Mouse (Mus musculus) ovary, postnatal 36 days (tissue): ENCODE data around the gene Tex35.

ENCODE experiments used
- DNase-seq: peaks from one replicate; pipeline ENCODE4 v3.0.0; 2022; ENCODE audit warnings: low spot score, mixed read lengths

The Tex35 gene

DNA sequence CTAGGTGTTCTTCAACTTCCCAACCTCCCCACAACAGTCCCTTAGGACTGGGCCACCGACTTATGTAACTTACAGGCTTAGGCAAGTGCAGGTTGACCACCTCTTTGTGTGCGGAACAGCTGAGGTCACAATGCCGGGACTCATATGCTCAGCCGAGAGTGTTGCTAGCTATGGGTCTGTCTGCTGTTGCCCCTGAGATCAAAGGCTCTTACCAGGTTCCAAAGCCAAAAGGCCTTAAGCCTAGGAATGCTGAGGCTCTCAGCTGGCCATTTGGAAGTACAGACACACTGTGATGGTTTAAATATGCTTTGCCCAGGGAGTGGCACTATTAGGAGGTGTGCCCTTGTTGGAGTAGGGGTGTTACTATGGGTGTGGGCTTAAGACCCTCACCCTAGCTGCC, at the start of gene Tex35:
Tex35 (minus strand) TSS at position 101 of the 400 bp plus-strand sequence.
- DNase-seq: no peak

DNA sequence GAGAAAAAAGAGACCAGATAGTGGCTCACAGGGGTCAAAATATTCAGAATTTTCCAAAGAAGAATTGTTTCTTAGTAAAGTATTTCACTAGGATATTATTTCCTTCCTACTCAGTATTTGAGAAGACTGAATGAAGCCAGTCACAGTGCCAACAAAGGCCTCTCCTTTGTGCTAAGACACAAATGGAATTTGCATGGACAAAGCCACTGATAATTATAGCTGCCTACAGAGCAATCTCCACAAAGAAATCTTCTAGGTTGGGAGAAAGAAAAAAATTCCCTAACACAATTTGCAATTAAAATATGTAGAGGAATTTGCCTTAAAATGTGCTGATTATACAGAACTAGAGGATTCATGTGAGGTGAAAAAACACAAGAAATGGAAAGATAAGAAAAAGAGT, 45.3 kb upstream of the Tex35 start:
- no peak for DNase-seq

DNA sequence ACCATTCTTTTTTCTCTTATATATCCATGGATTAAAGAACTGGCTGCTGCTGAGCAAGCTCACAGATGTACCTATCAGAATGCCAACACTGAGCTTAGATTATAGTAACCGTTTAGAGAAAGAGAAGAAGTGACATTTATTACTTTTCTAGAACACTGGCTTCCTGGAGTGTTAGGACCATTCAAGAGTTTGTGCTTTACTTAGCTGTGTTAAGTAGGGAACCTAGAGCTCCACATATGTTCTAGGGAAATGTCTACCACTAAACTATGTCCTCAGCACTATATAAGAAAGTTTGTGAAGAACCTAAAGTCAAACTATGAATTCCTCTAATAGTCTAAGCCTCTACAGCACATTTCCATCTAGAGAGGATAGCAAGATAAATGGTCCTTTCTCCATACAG, 41.6 kb upstream of the Tex35 start:
- DNase-seq: no peak

DNA sequence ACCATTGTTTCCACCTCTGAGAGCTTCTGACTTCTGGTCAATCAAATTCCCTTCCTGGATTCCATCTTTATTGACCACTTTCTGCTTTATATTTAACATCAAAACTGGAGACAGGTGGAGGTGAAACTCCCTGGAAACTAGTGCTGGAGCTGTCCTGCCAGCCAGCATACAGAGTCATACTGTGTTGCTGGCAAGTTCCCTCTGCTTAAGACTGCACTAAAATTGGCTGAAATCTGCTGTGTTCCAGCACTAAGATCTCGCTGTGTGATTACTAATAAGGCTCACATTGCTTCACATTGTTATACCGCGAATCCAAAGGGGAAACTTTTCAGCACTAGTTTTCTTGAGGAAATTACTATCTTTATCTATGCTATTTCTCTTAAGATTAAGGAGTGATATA, 36.1 kb upstream of the Tex35 start:
- DNase-seq: no peak

DNA sequence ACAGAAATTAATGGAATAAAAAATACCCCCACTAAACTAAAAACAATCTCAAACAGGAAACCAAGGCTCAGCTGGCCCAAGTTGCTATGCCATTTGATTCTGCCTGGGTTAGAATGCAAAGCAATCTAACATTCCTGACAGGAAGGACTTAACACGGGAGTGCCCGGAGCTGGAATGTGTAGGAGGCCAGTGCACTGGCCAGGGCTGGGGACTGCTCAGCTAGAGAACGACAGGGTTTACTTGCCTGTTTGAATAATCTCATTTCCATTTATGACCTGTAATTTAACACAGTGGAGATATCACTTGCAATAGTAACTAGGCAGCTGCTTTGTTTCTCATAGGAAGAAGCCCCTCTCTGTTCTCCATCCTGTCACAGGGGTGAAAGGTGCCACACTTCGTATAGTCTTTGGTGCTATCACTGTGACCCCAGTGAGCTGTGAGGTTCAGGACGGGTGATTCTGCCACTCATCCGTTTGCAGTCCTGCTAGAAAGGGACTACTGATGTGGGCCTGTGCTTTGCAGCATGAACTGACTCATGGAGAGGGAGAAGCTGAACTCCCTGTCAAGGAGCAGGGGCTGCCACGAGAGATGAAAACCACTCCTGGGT, 34.9 kb upstream of the Tex35 start:
- DNase-seq: no peak

DNA sequence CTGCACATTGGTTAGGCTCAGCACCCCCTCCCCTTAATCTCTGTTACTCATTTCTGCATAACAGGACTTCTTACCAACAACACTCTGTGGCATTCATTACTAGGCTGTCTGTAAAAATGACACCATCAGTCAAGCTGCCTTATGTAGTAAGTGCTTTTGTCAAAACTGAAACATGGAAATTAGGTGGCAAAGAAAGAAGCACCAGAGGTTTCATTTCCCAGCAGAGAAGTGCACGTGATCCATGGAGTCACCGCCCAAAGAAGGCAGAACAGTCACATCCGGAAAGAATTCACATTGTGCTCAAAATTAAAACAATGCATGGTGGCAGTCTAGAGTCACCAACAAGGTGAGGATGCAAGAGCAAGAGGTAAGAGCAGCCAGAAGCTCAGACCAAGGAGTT, 32.5 kb upstream of the Tex35 start:
- no peak for DNase-seq

DNA sequence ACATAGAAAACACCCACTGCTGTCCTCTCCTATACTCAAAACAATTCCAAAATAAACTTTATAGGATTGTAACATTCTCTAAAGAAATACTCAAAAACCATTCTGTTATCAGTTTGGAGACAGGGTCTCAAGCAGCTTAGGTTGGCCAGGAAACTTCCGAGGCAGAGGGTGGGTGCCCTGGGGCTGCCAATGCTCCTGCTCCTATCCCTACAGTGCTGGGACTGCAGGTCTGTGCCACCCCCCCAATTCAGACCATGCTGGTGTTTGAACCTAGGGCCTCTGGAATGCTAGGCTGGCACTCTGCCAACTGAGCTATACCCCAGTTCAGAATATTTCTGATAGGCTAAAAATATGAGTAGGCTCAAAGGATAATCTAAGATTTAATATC, 29.4 kb upstream of the Tex35 start:
- DNase-seq: no peak

DNA sequence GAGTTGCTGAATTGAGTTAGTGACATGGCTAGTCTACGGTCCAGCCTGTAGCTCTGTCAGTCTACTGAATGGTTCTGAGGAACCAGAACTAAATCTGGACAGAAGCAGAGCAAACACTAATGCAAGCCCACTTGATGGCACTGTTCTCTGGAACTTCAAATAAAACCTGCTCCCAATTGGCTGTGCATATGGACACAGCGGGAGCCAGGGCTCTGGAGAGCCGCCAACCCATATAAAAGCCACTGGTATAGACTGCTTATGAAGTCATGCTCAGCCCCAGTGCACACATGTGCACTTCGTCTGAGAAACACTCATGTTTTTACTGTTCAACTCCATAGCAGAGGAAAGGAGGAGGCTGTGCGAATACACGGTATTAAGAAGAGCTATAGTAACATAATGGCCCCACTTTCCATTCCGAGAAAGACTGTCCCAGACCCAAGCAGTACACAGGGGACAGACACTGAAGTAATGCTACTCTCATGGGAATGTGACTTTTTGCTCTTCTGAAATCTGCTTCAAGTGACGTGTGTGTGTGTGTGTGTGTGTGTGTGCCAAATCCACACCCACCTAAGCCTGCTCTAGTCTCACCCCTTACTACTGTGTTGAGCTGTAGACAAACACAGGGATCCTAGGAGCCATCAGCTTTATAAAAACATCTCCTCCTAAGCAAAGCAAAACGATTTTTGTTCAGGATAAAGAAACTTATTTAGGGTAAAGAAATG, 28.8 kb upstream of the Tex35 start:
- no peak for DNase-seq

DNA sequence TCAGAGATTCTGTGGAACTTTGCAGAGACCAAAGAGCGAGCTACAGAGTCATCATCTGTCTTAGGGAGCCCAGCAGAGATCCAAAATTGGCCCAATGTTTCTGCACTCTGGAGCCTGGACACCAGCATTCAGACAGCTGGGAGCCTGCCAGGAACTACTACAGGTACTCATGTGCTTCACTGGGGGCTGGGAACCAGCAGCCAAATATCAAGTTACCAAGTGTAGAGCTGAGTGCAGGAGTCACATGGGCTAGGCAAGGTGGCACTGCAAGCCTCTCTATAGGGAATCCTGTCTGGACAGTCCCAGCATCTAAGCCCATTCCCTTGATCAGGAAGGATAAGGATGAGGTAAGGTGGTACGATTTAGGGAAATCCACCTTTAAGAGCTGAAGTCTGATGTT, 19.7 kb upstream of the Tex35 start:
- DNase-seq: no peak

DNA sequence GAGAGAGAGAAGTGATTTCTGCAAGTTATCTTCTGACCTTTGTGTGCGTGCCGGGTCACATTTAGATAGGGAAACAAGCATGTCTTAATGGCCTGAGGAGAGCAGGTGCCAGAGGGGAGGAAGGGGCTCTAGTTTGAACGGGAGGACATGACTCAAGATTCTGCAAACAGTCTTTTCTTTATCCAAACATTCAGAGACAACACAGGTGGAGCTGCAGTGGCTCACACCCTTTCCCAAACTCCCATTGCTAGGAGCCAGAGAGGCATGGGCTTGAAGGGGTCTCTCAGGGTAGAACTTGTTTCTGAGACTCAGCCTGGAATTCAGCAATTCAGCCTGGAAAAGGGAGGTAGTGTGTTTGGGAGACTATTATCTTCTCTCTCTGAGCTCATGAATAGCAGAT, 15.4 kb upstream of the Tex35 start:
- DNase-seq: no peak

DNA sequence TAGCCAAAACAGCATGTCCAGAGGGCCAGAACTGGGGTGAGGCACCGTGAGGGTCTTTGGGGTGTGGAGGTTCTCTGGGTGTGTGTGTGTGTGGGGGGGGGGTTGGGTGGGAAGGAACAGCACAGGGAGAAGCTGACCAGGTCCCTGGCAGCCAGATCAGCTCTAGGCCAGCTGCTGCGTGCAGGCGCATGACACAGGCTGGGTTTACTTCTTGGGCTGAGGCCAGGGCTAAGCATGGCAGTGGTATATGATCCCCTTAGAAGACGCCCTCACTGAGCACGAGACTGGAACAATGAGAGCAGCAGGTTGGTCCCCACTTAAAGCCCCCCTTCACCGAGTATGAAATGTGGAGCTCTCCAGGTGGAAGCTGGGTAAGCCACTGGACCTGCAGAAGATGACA, 10.7 kb upstream of the Tex35 start:
- DNase-seq: no peak

DNA sequence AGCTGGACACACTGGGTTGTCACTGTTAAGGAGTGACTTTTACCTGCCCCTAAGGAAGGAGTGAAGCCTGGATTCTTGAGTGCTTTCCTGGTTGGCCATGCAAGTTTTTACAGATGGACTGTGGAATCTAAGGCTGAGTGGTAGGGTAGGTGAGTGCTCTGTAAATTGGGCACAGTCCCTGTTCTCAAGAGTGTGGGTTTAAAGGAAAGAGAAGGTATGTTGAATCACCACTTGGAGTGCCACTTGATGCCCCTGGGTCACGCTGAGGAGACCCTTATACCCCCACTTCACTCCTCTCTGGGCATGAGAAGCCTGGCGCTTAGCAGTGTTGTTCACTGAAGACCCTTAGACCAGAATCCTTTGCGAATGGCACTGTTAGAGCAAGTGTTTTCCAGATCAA, 9.0 kb upstream of the Tex35 start:
- DNase-seq: no peak

DNA sequence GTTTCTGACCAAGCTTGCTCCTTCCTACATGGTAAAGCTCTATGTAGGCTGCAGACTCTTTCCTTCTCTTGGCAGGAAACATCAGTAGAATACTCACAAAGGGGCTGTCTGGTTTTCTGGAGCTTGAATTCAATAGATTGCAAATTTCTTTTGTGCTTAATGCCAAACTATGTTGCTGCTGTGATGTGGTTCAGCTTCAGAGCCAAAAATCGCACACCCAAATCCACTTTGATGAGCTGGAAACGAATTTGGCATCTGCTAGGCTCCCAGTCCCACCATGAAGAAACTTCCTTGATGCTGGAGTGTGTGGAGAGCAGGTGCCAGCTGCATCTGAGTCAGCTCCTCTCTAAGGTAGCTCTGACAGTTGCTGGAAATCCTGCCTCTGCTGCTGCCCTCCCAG, 6.0 kb upstream of the Tex35 start:
- DNase-seq: no peak

DNA sequence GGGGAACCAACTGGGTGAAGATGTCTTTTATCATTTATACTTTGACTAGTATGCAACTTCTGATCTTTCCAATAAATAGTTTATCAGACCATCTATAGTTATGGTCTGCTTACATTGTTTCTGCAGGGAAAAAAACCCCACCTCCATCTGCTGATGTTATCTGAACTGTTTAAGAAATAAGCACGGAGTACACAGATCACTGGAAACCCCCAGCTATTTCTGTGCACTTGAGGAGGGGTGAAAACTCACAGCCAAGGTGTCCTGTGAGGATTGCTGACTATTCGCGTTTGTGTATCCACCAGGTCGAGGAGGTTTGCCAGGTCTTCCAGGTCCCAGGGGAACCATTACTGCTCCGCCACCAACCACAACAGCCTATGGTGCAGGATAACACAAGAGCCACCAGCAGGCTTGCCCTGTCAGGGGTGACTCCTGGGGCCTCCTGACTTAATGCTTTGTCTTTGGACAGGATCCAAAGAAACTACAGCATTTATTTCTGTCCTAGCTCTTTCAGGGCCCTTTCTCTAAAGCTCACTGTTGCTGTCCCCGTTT, 1.9 kb upstream of the Tex35 start:
- no peak for DNase-seq

DNA sequence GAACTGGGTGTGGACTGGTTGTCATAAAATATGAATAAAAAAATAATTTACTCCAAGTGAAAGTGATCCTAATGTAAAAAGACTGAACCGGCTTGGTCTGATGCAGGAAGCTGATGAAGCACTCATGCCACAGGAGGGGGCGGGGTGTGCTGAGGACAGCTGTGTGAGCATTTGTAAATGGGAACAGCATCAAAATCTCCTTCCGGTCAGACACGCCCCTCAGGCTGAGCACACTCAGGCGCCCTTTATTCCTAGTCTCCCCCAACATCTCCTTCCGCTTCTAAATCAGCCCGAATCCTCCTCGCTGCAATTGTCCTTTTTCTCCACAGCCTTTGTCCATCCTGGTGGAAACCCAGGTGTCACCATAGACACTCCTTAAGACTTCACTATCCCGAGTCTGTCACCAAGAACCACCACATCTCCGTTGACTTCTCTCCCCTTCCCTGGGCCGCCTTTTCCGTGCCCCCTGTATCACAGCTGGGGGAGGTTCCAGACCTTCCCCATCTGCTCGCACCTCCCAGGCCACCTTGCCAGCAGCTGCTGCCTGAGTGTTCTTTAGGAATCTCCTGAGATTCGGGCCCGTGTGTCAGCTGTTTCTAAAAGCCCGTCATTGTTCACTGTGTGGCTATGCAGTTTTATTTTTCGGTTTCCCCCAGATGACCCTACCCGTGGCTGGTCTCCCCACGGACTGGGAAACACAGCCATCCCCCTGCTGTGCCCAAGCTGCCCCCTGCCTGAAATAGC, 7.2 kb downstream of the Tex35 start:
- DNase-seq: no peak

DNA sequence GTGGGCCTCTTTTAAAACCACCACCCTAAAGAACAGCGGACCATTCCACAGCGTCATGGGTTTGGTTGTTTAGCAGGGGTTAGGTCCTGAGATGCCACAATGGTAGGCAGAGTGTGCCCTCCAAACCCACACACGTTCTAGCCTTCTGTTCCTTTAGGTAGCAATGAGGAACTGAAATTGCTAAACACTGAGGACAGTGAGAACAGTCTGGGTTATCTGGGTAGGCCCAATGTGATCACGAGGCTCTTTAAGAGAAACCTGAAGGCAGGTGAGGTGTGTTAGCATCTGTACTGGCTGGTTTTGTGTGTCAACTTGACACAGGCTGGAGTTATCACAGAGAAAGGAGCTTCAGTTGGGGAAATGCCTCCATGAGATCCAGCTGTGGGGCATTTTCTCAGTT, 12.9 kb downstream of the Tex35 start:
- no peak for DNase-seq

DNA sequence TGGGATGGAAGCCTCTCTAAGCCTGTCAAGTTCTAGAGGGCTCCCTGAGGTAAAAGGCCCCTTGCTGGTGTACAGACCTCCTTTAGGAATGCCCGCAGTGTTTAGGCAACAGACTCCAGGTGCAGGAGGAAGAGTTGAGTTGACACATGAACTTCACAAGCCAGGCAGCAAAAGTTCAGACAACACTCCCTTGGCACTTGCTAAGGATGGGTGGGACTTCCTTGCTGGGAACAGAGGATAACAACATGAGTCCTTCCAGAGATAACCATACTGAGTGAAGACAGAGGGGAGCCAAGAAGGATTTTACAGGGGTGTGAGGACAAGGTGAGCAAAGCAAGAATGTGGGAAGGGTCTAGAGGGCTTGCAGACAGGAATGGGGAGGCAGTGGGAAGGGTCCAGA, 15.9 kb downstream of the Tex35 start:
- DNase-seq: no peak

DNA sequence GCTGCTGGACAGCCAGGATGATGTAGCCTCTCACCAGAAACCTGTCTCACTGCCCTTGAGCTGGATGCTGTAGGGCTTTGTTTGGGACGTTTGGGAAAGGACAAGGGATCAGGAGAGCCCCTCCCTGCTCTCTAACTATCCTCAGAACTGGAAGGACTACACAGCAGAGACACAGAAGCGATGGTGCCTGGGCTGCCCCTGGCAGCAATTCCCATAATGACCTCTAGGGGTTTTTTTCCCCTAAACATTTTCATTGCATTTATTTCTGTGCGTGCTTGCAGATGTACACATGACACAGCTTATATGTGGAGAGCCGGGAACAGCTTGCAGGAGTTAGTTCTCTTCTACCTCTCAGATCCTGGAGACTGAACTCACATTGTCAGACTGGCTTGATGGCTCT, 16.3 kb downstream of the Tex35 start:
- DNase-seq: no peak

DNA sequence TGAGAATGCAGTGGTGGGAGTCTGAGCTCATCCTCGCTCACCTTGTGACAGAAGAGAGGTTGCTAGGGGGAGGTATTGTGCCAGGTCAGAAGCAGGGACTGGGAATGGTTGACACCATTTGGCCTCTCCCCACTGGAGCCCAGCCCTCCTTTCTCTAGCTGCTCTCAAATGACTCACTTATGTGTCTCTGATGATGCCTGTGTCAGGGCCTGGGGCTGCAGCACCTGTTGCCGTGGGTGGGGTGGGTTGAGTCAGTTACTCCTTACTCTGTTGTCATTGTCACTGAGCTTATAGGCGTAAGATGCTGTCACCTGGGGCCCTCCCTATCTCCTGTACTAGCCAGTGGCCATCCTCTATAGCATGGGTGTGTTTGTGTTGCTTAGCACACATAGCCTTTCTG, 17.6 kb downstream of the Tex35 start:
- DNase-seq: no peak

DNA sequence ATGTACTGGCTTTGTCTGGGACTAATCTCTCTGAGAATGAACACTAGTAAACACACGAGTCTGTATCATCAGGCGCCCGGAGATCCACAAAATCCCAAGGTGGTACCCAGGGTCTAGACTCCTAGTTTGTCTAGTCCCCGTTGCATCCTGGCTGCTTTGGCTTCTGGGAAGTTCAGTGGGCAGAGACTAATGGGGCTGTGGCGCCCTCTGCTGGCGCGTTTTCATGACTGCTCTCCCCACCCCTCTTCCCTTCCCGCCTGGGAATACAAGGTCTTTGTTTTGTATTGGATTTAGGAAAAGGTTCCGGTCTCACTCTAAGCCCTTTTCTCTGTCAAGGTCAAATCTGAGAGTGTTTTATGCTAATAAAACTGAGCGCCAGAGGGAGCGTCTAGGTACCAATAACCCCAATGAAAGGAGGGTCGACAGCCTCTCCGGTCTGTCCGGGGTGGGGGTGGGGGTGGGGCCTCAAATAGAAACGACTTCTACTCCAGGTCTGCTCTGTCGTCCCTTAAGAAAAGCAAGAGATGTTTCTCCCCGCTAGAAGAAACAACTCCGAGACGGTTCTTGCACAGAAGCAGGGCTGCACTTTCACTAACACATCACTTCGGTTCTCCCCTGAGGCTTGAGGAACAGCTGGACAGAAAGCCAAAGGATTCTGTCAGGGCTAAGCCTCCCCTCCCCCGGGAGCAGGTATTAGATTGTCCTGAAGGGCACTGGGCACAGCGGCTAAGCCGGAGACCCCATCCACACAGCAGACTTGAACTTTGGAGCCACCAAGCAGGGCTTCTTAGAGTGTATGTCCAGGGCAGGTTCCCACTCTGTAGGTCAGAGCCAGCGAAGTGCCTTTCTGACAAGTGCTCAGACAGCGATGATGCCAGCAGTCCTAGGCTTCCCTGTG, 22.1 kb downstream of the Tex35 start:
- DNase-seq: peak; percentile 70

DNA sequence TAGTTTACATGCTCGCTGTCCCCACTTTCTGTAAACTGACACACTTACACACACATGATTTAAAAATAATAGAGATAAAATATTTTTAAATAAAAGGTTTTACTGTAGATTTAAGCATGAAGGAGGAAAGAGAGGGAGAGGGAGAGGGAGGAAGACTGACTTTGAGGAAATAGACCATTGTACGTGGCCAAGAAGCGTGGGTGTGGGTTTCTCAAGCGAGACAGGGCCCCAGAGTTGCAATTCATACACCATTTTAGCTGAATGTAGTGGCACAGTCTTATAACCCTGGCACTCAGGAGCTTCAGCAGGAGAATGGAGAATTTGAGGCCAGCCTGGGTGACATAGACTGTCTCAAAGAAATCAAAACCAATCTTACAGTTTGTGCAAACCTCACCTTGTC, 25.5 kb downstream of the Tex35 start:
- DNase-seq: no peak

DNA sequence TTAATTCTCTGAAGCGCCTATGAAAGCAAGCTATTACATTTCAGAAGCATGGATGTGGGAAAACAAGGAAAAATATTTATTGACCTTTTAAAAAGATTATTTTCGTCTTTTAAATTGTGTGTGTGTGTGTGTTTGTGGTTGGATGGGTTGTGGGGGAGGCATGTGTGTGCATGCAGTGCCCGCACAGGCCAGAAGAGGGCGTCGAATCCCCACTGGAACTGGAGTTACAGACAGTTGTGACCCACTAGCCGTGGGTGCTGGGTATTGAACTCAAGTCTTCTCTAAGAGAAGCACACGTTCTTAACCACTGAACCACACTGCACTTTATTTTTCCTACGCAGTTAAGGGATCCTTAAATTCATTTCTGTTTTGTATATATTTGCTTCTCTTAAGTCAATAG, 26.5 kb downstream of the Tex35 start:
- DNase-seq: no peak
